In genomic region chr7:45127700-45128224, GRCm38 (mm10) we compare ENCODE assay signal across 8 mouse cellular contexts. TPM values are rescaled to one million over a fixed set of nuclear protein-coding genes. Genes with fewer than 3 reads are reported as not detected.
DNase-seq lines count a peak whose midpoint lies in the region; ATAC-seq and TF ChIP-seq lines count a peak whose summit lies in the region.

No protein-coding gene starts in this region.

- peak overlapping the region; percentile 91 for H3K4me3 ChIP-seq in spleen, adult 2 months (ENCODE audit: extremely low read depth, insufficient read depth, insufficient read length)
- H3K4me3 ChIP-seq in limb, embryonic 12.5 days (replicated peaks), result peak overlapping the region; percentile 91
- H3K4me3 ChIP-seq in stomach, embryonic 14.5 days (ENCODE audit: low read depth, low read length), result peak overlapping the region; percentile 93

- WGBS in spleen, adult 2 months, result 3% methylated on average over 6 of the region's 6 CpGs
- WGBS in limb, embryonic 12.5 days, result 2% methylated on average over 6 of the region's 6 CpGs
- 0% methylated on average over 6 of the region's 6 CpGs for WGBS in stomach, embryonic 14.5 days

- TF ChIP-seq POLR2A in spleen, adult 2 months (IDR thresholded peaks at IDR 0.05; ENCODE audit: low read depth, low read length), result no peak

- H3K27ac ChIP-seq in spleen, adult 2 months (ENCODE audit: insufficient read depth, low read length), result peak overlapping the region; percentile 88
- peak overlapping the region; percentile 93 for H3K27ac ChIP-seq in limb, embryonic 12.5 days
- peak overlapping the region; percentile 87 for H3K27ac ChIP-seq in stomach, embryonic 14.5 days (ENCODE audit: low read length)

- H3K36me3 ChIP-seq in spleen, adult 2 months (ENCODE audit: control insufficient read depth, insufficient read depth, low read length), result peaks cover 32% of the 10 kb centered on the region
- H3K36me3 ChIP-seq in limb, embryonic 12.5 days, result peaks cover 31% of the 10 kb centered on the region
- peaks cover 31% of the 10 kb centered on the region for H3K36me3 ChIP-seq in stomach, embryonic 14.5 days (ENCODE audit: control insufficient read depth, insufficient read depth, low read length)

- TF ChIP-seq CTCF in spleen, adult 2 months (IDR thresholded peaks at IDR 0.05; ENCODE audit: extremely low read depth, insufficient read depth, insufficient read length, insufficient replicate concordance), result no peak

- peak overlapping the region; percentile 92 for H3K4me2 ChIP-seq in limb, embryonic 12.5 days
- peak overlapping the region; percentile 87 for H3K4me2 ChIP-seq in stomach, embryonic 14.5 days (replicated peaks; ENCODE audit: low read depth, low read length)

- peaks cover 3% of the 10 kb centered on the region; the same call in 1 of the 2 replicates for H3K4me1 ChIP-seq in spleen, adult 2 months (ENCODE audit: control insufficient read depth, insufficient read depth, insufficient read length)
- peaks cover 40% of the 10 kb centered on the region for H3K4me1 ChIP-seq in limb, embryonic 12.5 days (replicated peaks)
- H3K4me1 ChIP-seq in stomach, embryonic 14.5 days (ENCODE audit: control insufficient read depth, insufficient read depth, low read length), result peaks cover 27% of the 10 kb centered on the region

- no peaks in the 10 kb centered on the region for H3K9me3 ChIP-seq in limb, embryonic 12.5 days
- no peaks in the 10 kb centered on the region for H3K9me3 ChIP-seq in stomach, embryonic 14.5 days (ENCODE audit: control insufficient read depth, low read depth, low read length)

- peak overlapping the region; percentile 99 for H3K9ac ChIP-seq in limb, embryonic 12.5 days (replicated peaks)
- H3K9ac ChIP-seq in stomach, embryonic 14.5 days (replicated peaks; ENCODE audit: low read depth, low read length), result peak overlapping the region; percentile 99

- H3K27me3 ChIP-seq in spleen, adult 2 months (ENCODE audit: control insufficient read depth, insufficient read depth, low read length), result no peaks in the 10 kb centered on the region
- H3K27me3 ChIP-seq in limb, embryonic 12.5 days, result no peaks in the 10 kb centered on the region
- H3K27me3 ChIP-seq in stomach, embryonic 14.5 days (ENCODE audit: control insufficient read depth, insufficient read depth, low read length), result no peaks in the 10 kb centered on the region

- peak; percentile 17 for DNase-seq in cerebellum, adult 8-10 months
- no peak for DNase-seq in cerebellum, postnatal 25 days
- no peak for DNase-seq in spleen, adult 2 months (ENCODE audit: low read depth in 1 of 2, low spot score in 2 of 2)
- DNase-seq in spleen, postnatal 10 days (ENCODE audit: low spot score in 2 of 2), result no peak
- DNase-seq in ovary, adult 18-20 months (ENCODE audit: low spot score), result no peak

- no peak for ATAC-seq in limb, embryonic 12.5 days (ENCODE audit: insufficient number of reproducible peaks, insufficient read depth, low FRiP score, low TSS enrichment, low read depth)
- no peak for ATAC-seq in stomach, embryonic 14.5 days (ENCODE audit: insufficient number of reproducible peaks, insufficient read depth, low FRiP score, low read depth)
- ATAC-seq in inflammation-experienced regulatory T-cells, adult 6 months, result no peak

RNA-seq across cellular contexts. Expression of gene Rpl13a, which starts 0.8 kb away (rescaled TPM):
- 1,860 and 2,797 TPM in 2 replicates for polyA plus RNA-seq in spleen, adult 2 months (2012; rRNA removed)
- polyA plus RNA-seq in limb, embryonic 12.5 days (2016; fragmentation: Nextera tagmentation; extraction: Ambion mirVana), result 1,352 and 1,447 TPM in 2 replicates
- polyA plus RNA-seq in stomach, embryonic 14.5 days (2014; fragmentation: Nextera tagmentation; extraction: Ambion mirVana), result 1,622 and 1,649 TPM in 2 replicates
- 1,000 to 10,000 TPM; 6,216 to 8,178 (median 7,568) TPM for polyA plus RNA-seq in inflammation-experienced regulatory T-cells, adult 6 months (2017; shearing (Covaris generic))

RNA-seq across cellular contexts. Expression of gene Rps11, which starts 3.5 kb away (rescaled TPM):
- 273 and 325 TPM in 2 replicates for polyA plus RNA-seq in spleen, adult 2 months (2012; rRNA removed)
- 1,572 and 1,576 TPM in 2 replicates for polyA plus RNA-seq in limb, embryonic 12.5 days (2016; fragmentation: Nextera tagmentation; extraction: Ambion mirVana)
- polyA plus RNA-seq in stomach, embryonic 14.5 days (2014; fragmentation: Nextera tagmentation; extraction: Ambion mirVana), result 1,682 and 1,777 TPM in 2 replicates
- 1,000 to 10,000 TPM; 3,557 to 4,924 (median 4,468) TPM for polyA plus RNA-seq in inflammation-experienced regulatory T-cells, adult 6 months (2017; shearing (Covaris generic))

RNA-seq across cellular contexts. Expression of gene Gm45713, which starts 8.3 kb away (rescaled TPM):
- 0.28 and 0.70 TPM in 2 replicates for polyA plus RNA-seq in spleen, adult 2 months (2012; rRNA removed)
- 0.32 TPM in 1 of 2 replicates, not detected in the other for polyA plus RNA-seq in limb, embryonic 12.5 days (2016; fragmentation: Nextera tagmentation; extraction: Ambion mirVana)
- 0.65 and 0.83 TPM in 2 replicates for polyA plus RNA-seq in stomach, embryonic 14.5 days (2014; fragmentation: Nextera tagmentation; extraction: Ambion mirVana)
- 1 to 10 TPM; 1.4 to 2.4 (median 1.6) TPM for polyA plus RNA-seq in inflammation-experienced regulatory T-cells, adult 6 months (2017; shearing (Covaris generic))

RNA-seq across cellular contexts. Expression of gene Flt3l, which starts 8.5 kb away (rescaled TPM):
- polyA plus RNA-seq in spleen, adult 2 months (2012; rRNA removed), result 183 and 197 TPM in 2 replicates
- polyA plus RNA-seq in limb, embryonic 12.5 days (2016; fragmentation: Nextera tagmentation; extraction: Ambion mirVana), result 0.71 and 0.83 TPM in 2 replicates
- 2.1 and 2.9 TPM in 2 replicates for polyA plus RNA-seq in stomach, embryonic 14.5 days (2014; fragmentation: Nextera tagmentation; extraction: Ambion mirVana)
- polyA plus RNA-seq in inflammation-experienced regulatory T-cells, adult 6 months (2017; shearing (Covaris generic)), result 100 to 1,000 TPM in 1 of 3 experiments, 10 to 100 TPM in 2; 70.2 to 108 (median 97.6) TPM

RNA-seq across cellular contexts. Expression of gene Fcgrt, which starts 24.1 kb away (rescaled TPM):
- polyA plus RNA-seq in spleen, adult 2 months (2012; rRNA removed), result 64.4 and 75.4 TPM in 2 replicates
- polyA plus RNA-seq in limb, embryonic 12.5 days (2016; fragmentation: Nextera tagmentation; extraction: Ambion mirVana), result 12.3 and 13.4 TPM in 2 replicates
- polyA plus RNA-seq in stomach, embryonic 14.5 days (2014; fragmentation: Nextera tagmentation; extraction: Ambion mirVana), result 78.6 and 79.9 TPM in 2 replicates
- polyA plus RNA-seq in inflammation-experienced regulatory T-cells, adult 6 months (2017; shearing (Covaris generic)), result 1 to 10 TPM in 2 of 3 experiments, under 1 TPM in 1; 0.81 to 3.0 (median 1.8) TPM
